Mouse (Mus musculus) ES-E14 (cell line): ENCODE data around the gene Mmp19.

Experiments
- CHD2 ChIP-seq: IDR thresholded peaks from 2 replicates; pipeline ENCODE4 v1.6.1; 2014; ENCODE audit warnings: mild to moderate bottlenecking, low read depth, low read length, inconsistent platforms
- MAFK ChIP-seq: IDR thresholded peaks from 2 replicates; pipeline ENCODE4 v1.6.1; 2014; ENCODE audit warnings: mild to moderate bottlenecking, low read depth, low read length, inconsistent platforms; ENCODE audit not compliant: insufficient read depth
- ZC3H11A ChIP-seq: IDR thresholded peaks from 2 replicates; pipeline ENCODE4 v1.6.1; 2012; ENCODE audit warnings: low read depth, mild to moderate bottlenecking, inconsistent platforms, low read length, borderline replicate concordance

DNA sequence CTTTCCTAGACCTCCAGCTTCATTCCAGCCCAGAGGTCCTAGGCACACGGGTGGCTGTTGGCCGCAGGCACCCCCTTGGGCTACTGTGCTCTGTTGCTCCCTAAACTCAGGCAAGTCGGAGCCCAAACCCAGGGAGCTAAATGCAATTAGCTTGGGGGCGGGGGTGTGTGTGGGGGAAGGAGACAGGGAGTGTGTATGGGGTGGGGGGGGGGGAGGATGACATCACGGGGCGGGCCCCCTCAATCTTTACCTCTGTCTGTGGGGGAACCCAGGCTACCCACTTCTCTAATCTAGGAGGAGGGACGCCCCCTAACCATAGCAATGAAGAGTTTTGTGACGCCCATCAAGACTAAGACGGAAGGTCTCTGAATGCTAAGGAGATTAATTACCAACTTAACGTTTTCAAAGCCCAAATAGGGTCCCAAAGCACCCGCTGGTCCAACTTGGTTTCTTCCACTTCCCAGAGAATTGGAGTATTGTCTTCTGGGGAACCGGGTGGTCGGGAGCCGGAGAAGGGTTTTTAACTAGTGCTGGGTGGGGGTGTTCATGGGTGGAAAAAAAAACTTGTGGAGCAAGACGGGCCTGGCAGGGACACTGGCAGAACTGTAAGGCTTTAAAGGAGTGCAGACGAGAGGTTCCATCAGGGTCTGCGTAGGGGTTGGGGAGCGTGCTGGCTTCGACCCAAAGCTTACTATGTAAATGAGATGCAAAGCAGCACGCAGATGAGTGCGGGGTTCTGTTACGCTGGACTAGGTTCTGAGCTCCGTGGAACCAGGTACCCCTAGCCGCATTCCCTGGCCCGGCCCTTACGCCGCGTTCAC is 13.8 kb downstream of the Mmp19 start, which contains the start of gene Tmem198b:
- TF ChIP-seq ZC3H11A (no peak), CHD2 (no peak), MAFK (no peak)
